Mouse (Mus musculus): ENCODE measurements around the gene Dhx35. TPM values are rescaled to one million over a fixed set of nuclear protein-coding genes. Genes with fewer than 3 reads are reported as not detected.
A peak's percentile ranks its signal among the peaks of the same experiment; 100 is the strongest.

The Dhx35 gene
- 4.4 and 4.8 TPM in 2 replicates for polyA plus RNA-seq (2015; fragmentation: Nextera tagmentation; extraction: Ambion mirVana)

GRCm38 (mm10) chr2:158794494-158795004 is at the start of gene Dhx35:
Dhx35 (plus strand) TSS chr2:158794807.
- DNase-seq: peak; percentile 91
- H3K27ac ChIP-seq: peak within 1 kb of the TSS; percentile 83
- H3K9ac ChIP-seq: peak within 1 kb of the TSS; percentile 81
- H3K4me2 ChIP-seq: peak within 1 kb of the TSS; percentile 73
- whole genome bisulfite sequencing (ENCODE audit: insufficient replicate concordance): under 1% methylated on average over 33 of the region's 33 CpGs
- peak; percentile 98 for ATAC-seq (ENCODE audit: low read depth)
- peaks cover 1% of the 10 kb centered on the region for H3K36me3 ChIP-seq
- H3K4me1 ChIP-seq (replicated peaks): peaks cover 24% of the 10 kb centered on the region
- no peaks in the 10 kb centered on the region for H3K9me3 ChIP-seq (replicated peaks)
- peak within 1 kb of the TSS; percentile 87 for H3K4me3 ChIP-seq (replicated peaks)
- no peaks in the 10 kb centered on the region for H3K27me3 ChIP-seq

GRCm38 (mm10) chr2:158745049-158745482 is 49.5 kb upstream of the Dhx35 start:
- Histone ChIP-seq H3K9me3 (replicated peaks) (no peaks in the 10 kb centered on the region), H3K4me3 (replicated peaks) (no peak overlapping the region), H3K4me2 (no peak overlapping the region), H3K27me3 (no peaks in the 10 kb centered on the region), H3K36me3 (no peaks in the 10 kb centered on the region), H3K27ac (no peak overlapping the region), H3K9ac (no peak overlapping the region), H3K4me1 (replicated peaks) (no peaks in the 10 kb centered on the region)
- ATAC-seq (ENCODE audit: low read depth) (0 out of 2 replicates have a peak, but pooled peaks have one; percentile 10), DNase-seq (no peak)
- 13% methylated on average over 2 of the region's 2 CpGs for WGBS (ENCODE audit: insufficient replicate concordance)

- Histone ChIP-seq H3K9ac (no peak overlapping the region), H3K9me3 (replicated peaks) (no peaks in the 10 kb centered on the region), H3K4me1 (replicated peaks) (no peaks in the 10 kb centered on the region), H3K27me3 (no peaks in the 10 kb centered on the region), H3K27ac (no peak overlapping the region), H3K36me3 (no peaks in the 10 kb centered on the region), H3K4me3 (replicated peaks) (no peak overlapping the region), H3K4me2 (no peak overlapping the region)
- no peak for ATAC-seq (ENCODE audit: low read depth)
- DNase-seq: no peak
- 55% methylated on average over 11 of the region's 11 CpGs for WGBS (ENCODE audit: insufficient replicate concordance)
These were observed 48.4 kb upstream of the Dhx35 start for GRCm38 (mm10) chr2:158746164-158746563.

DNA sequence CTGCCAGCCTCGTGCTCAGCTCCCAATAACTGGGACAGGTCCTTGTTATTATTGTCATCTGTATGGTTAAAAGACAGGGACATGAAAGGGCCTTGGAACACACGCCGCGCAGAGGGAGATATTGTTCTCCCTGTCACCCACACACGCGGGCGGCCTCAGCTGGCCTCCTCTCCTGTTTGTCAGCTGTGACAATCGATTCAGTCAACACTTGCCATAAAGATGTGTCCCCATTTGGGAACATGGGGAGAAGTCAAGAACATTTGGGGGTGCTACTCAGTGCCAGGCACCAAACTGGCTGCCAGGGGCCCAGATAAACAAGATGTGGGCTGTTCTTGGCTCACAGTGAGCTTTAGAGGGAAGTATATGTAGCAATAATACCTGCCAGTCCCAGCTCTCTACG is 45.2 kb upstream of the Dhx35 start:
- Histone ChIP-seq H3K4me2 (no peak overlapping the region), H3K27me3 (no peaks in the 10 kb centered on the region), H3K36me3 (no peaks in the 10 kb centered on the region), H3K4me3 (replicated peaks) (no peak overlapping the region), H3K9ac (no peak overlapping the region), H3K4me1 (replicated peaks) (no peaks in the 10 kb centered on the region), H3K9me3 (replicated peaks) (no peaks in the 10 kb centered on the region), H3K27ac (no peak overlapping the region)
- no peak for ATAC-seq (ENCODE audit: low read depth)
- 77% methylated on average over 9 of the region's 9 CpGs for WGBS (ENCODE audit: insufficient replicate concordance)
- DNase-seq: no peak

GRCm38 (mm10) chr2:158760231-158760630 is 34.4 kb upstream of the Dhx35 start:
- Histone ChIP-seq H3K4me1 (replicated peaks) (0 out of 2 replicates have a peak, but pooled peaks cover 2% of the 10 kb centered on the region), H3K9ac (no peak overlapping the region), H3K4me2 (no peak overlapping the region), H3K4me3 (replicated peaks) (no peak overlapping the region), H3K27me3 (0 out of 2 replicates have a peak, but pooled peaks cover 2% of the 10 kb centered on the region), H3K9me3 (replicated peaks) (no peaks in the 10 kb centered on the region), H3K36me3 (no peaks in the 10 kb centered on the region), H3K27ac (no peak overlapping the region)
- DNase-seq (no peak), ATAC-seq (ENCODE audit: low read depth) (no peak)
- WGBS (ENCODE audit: insufficient replicate concordance): 56% methylated on average over 2 of the region's 2 CpGs

- DNase-seq (no peak), ATAC-seq (ENCODE audit: low read depth) (no peak)
- Histone ChIP-seq H3K36me3 (no peaks in the 10 kb centered on the region), H3K4me1 (replicated peaks) (peaks cover 5% of the 10 kb centered on the region), H3K27me3 (0 out of 2 replicates have a peak, but pooled peaks cover 2% of the 10 kb centered on the region), H3K4me3 (replicated peaks) (no peak overlapping the region), H3K9me3 (replicated peaks) (no peaks in the 10 kb centered on the region), H3K9ac (no peak overlapping the region), H3K27ac (no peak overlapping the region), H3K4me2 (no peak overlapping the region)
- 62% methylated on average over 5 of the region's 5 CpGs for WGBS (ENCODE audit: insufficient replicate concordance)
These were observed 32.3 kb upstream of the Dhx35 start for GRCm38 (mm10) chr2:158762339-158762738.

GRCm38 (mm10) chr2:158767742-158768339 is 26.8 kb upstream of the Dhx35 start, which contains the start of gene Fam83d:
Fam83d (plus strand) TSS chr2:158768093.
- H3K36me3 ChIP-seq: peaks cover 25% of the 10 kb centered on the region
- H3K4me1 ChIP-seq (replicated peaks): peaks cover 46% of the 10 kb centered on the region
- ATAC-seq (ENCODE audit: low read depth) (peak; percentile 93), DNase-seq (peak; percentile 98)
- H3K4me3 ChIP-seq (replicated peaks): peak within 1 kb of the TSS; percentile 93
- no peaks in the 10 kb centered on the region for H3K9me3 ChIP-seq (replicated peaks)
- under 1% methylated on average over 48 of the region's 48 CpGs for WGBS (ENCODE audit: insufficient replicate concordance)
- peak within 1 kb of the TSS; percentile 96 for H3K4me2 ChIP-seq
- no peaks in the 10 kb centered on the region for H3K27me3 ChIP-seq
- peak within 1 kb of the TSS; percentile 92 for H3K9ac ChIP-seq
- H3K27ac ChIP-seq: peak within 1 kb of the TSS; percentile 96

DNA sequence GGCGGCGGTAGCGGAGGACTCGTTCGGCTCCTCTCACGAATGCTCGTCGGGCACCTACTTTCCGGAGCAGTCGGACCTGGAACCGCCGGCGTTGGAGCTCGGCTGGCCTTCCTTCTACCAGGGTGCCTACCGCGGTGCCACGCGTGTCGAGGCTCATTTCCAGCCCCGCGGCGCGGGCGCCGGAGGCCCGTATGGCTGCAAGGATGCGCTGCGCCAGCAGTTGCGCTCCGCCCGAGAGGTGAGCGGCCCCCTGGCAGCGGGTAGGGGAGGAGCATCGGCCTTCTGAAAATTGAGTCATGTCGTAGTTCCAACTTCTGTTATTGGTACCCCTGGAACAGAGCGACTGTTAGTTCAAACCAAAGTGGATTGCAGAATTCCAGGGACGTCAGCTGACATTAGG is 26.3 kb upstream of the Dhx35 start:
- peaks cover 50% of the 10 kb centered on the region for H3K4me1 ChIP-seq (replicated peaks)
- peak overlapping the region; percentile 96 for H3K27ac ChIP-seq
- no peaks in the 10 kb centered on the region for H3K27me3 ChIP-seq
- ATAC-seq (ENCODE audit: low read depth) (peak; percentile 36), DNase-seq (peak; percentile 56)
- peaks cover 30% of the 10 kb centered on the region for H3K36me3 ChIP-seq
- under 1% methylated on average over 37 of the region's 37 CpGs for WGBS (ENCODE audit: insufficient replicate concordance)
- peak overlapping the region; percentile 96 for H3K4me2 ChIP-seq
- H3K4me3 ChIP-seq (replicated peaks): peak overlapping the region; percentile 93
- H3K9me3 ChIP-seq (replicated peaks): no peaks in the 10 kb centered on the region
- H3K9ac ChIP-seq: peak overlapping the region; percentile 92

DNA sequence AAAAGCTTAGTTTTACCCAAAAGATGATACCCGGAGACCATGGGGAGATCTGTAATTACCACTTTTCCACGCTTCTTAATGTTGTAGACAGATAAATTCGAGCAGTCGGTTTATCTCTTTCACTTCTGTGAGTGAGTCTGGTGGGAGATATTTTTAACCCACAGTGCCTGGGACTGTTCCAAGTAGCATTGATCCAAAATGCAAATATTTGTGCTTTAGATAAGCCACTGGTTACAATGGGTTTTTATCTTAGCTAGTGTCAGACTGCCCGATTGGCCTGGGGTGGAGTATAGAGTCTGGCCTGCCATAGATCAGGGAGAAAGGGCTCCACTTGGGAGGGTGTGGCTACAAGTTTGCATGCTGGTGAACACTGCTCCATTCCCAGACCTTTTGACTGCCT is 25.8 kb upstream of the Dhx35 start:
- H3K27me3 ChIP-seq: no peaks in the 10 kb centered on the region
- no peaks in the 10 kb centered on the region for H3K9me3 ChIP-seq (replicated peaks)
- peaks cover 35% of the 10 kb centered on the region for H3K36me3 ChIP-seq
- peak overlapping the region; percentile 96 for H3K4me2 ChIP-seq
- 0% methylated on average over 5 of the region's 5 CpGs for WGBS (ENCODE audit: insufficient replicate concordance)
- peak overlapping the region; percentile 93 for H3K4me3 ChIP-seq (replicated peaks)
- H3K9ac ChIP-seq: peak overlapping the region; percentile 92
- ATAC-seq (ENCODE audit: low read depth) (peak; percentile 72), DNase-seq (peak; percentile 62)
- H3K27ac ChIP-seq: peak overlapping the region; percentile 96
- H3K4me1 ChIP-seq (replicated peaks): peaks cover 50% of the 10 kb centered on the region

DNA sequence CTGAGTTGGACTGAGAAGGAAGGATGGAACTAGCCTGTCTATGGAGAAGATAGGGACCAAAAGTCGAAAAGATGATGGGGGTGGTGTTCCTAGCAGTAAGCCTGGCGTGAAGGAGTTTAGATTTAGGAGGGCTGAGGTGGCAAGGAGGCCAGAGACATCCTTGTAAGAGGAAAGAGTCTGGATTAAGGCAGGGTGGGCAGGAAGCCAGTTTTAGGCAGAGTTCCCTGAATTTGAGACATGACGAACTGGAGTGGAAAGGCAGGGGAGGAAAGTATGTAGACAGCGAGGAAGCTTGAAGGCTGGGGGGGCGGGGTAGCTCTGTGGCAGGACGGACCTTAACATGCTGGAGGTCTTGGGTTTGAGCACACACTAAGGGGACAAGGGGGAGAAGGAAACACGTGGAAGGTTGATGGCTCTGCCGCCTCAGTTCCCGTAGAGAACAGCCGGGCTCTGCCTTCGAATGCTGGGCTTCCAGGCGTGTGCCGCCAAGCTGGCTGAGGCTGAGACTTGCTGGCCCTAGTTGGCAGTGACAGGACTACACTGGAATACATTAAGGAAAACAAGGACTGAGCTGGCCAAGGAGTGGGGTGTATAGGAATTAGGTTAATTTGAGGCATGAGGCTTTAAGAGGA is 24.4 kb upstream of the Dhx35 start:
- peak overlapping the region; percentile 92 for H3K9ac ChIP-seq
- ATAC-seq (ENCODE audit: low read depth) (no peak), DNase-seq (no peak)
- H3K27ac ChIP-seq: 0 out of 2 replicates have a peak overlapping the region, but pooled peaks have one; percentile 4
- peaks cover 45% of the 10 kb centered on the region for H3K36me3 ChIP-seq
- no peaks in the 10 kb centered on the region for H3K27me3 ChIP-seq
- peaks cover 59% of the 10 kb centered on the region for H3K4me1 ChIP-seq (replicated peaks)
- H3K4me2 ChIP-seq: peak overlapping the region; percentile 96
- no peaks in the 10 kb centered on the region for H3K9me3 ChIP-seq (replicated peaks)
- 64% methylated on average over 13 of the region's 13 CpGs for WGBS (ENCODE audit: insufficient replicate concordance)
- H3K4me3 ChIP-seq (replicated peaks): peak overlapping the region; percentile 93

DNA sequence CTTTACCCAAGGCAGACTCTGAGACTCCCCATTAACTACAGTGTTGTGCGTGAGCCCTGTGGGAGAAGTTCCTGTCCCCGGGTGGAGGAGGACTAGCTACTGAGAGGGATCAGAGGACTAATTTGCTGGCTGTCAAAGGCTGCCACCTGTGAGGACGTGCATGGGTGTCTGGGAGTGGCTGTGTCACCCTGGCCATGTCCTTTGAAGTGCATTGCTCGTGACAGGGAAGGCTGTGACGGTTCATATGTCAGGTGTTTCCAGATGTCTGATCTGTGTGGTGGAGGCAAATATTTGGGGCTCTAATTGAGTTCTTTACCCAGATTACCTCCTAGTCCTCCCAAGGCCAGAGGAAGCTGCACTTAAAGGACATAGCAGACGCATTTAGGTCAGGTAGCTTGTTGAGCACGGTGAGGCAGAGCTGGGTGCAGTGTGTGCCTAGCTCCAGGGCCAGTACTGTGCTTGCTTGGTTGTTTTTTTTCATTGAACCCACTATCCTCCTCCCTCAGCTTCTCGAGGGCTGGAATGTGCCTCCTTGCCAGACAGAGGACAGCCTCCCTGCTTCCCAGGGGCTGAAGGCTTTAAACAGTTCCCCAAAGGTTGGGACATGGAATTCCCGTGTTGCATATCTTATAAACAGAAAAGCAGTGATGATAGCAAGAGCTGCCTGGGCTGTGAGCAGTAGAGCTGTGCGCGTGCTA is 23.4 kb upstream of the Dhx35 start:
- WGBS (ENCODE audit: insufficient replicate concordance): 69% methylated on average over 11 of the region's 11 CpGs
- H3K4me3 ChIP-seq (replicated peaks): peak overlapping the region; percentile 93

More for the DNA sequence above, 23.4 kb upstream of the Dhx35 start:
- ATAC-seq (ENCODE audit: low read depth) (no peak), DNase-seq (no peak)
- Histone ChIP-seq H3K4me2 (peak overlapping the region; percentile 96), H3K4me1 (replicated peaks) (peaks cover 67% of the 10 kb centered on the region), H3K9ac (peak overlapping the region; percentile 92), H3K27me3 (no peaks in the 10 kb centered on the region), H3K9me3 (replicated peaks) (no peaks in the 10 kb centered on the region), H3K36me3 (peaks cover 52% of the 10 kb centered on the region), H3K27ac (no peak overlapping the region)

Measured in liver, embryonic 13.5 days (tissue).